Mouse (Mus musculus) G1E (cell line): Measurements from ENCODE around the gene Fscn2. TPM values are rescaled to one million over a fixed set of nuclear protein-coding genes. Genes with fewer than 3 reads are reported as not detected.

Experiments used
- ATAC-seq: 2 replicates; pipeline ENCODE4 v1.8.0; 2016; ENCODE audit warnings: mild to moderate bottlenecking; ENCODE audit not compliant: insufficient number of reproducible peaks, poor library complexity, low FRiP score, severe bottlenecking; ENCODE audit errors: extremely low read depth
- DNase-seq: peaks from one replicate; pipeline ENCODE4 v3.0.0; 2012; ENCODE audit warnings: low spot score
- H3K27me3 ChIP-seq: 2 replicates; pipeline ENCODE4 v1.6.1; 2012; ENCODE audit warnings: mild to moderate bottlenecking, low read length, inconsistent platforms; ENCODE audit not compliant: insufficient read depth
- H3K36me3 ChIP-seq: replicated peaks from 2 replicates; pipeline ENCODE3; 2012; ENCODE audit warnings: mild to moderate bottlenecking, inconsistent platforms
- H3K4me1 ChIP-seq: 2 replicates; pipeline ENCODE4 v1.6.1; 2012; ENCODE audit warnings: low read depth, low read length, inconsistent platforms, mixed read lengths; ENCODE audit not compliant: insufficient read depth
- H3K4me3 ChIP-seq: 2 replicates; pipeline ENCODE4 v1.5.1; 2012; ENCODE audit warnings: low read depth, mild to moderate bottlenecking, inconsistent platforms, low read length, moderate library complexity, mixed read lengths
- H3K9me3 ChIP-seq: replicated peaks from 2 replicates; pipeline ENCODE4 v1.6.1; 2012; ENCODE audit warnings: inconsistent platforms
- CTCF ChIP-seq: IDR thresholded peaks from 2 replicates; pipeline ENCODE4 v1.5.1; 2012; ENCODE audit warnings: low read depth, low read length, inconsistent platforms, mixed read lengths
- GATA1 ChIP-seq: IDR thresholded peaks from 2 replicates; pipeline ENCODE4 v1.6.1; 2012; ENCODE audit warnings: borderline replicate concordance, low read length, inconsistent platforms, mixed read lengths
- GATA2 ChIP-seq: IDR thresholded peaks from 2 replicates; pipeline ENCODE4 v1.6.1; 2012; ENCODE audit warnings: low read depth, low read length, inconsistent platforms, borderline replicate concordance
- POLR2AphosphoS5 ChIP-seq: IDR thresholded peaks from 2 replicates; pipeline ENCODE4 v1.6.1; 2012; ENCODE audit warnings: low read depth, low read length, inconsistent platforms; ENCODE audit not compliant: insufficient replicate concordance
- TAL1 ChIP-seq: conservative IDR thresholded peaks from 2 replicates; pipeline ENCODE4 v1.6.1; 2012; ENCODE audit warnings: low read depth, low read length, inconsistent platforms, mixed read lengths
- polyA plus RNA-seq: library from polyadenylated mRNA; stranded (reverse); fragments of >175 nt; gene quantifications from 2 replicates; pipeline ENCODE4 v1.2.3, GENCODE M21; 2012
- total RNA-seq, 2 experiments: library from RNA; stranded (forward) in 1 of 2; stranded (reverse) in 1 of 2; fragments of 200-1000 nt in 1 of 2; fragments of >200 nt in 1 of 2; fragmentation: Nextera tagmentation in 1 of 2; gene quantifications; 2 replicates each; pipeline ENCODE4 v1.2.3; 2014 to 2017

Gene Fscn2
- total and polyA plus RNA-seq, 3 experiments, result 0.11 TPM; not detected in 2

- peaks cover 42% of the 10 kb centered on the region for H3K4me1 ChIP-seq
- TF ChIP-seq GATA2 (no peak), GATA1 (no peak), POLR2AphosphoS5 (no peak), CTCF (no peak), TAL1 (no peak)
- no peak overlapping the region for H3K4me3 ChIP-seq
- H3K27me3 ChIP-seq, result no peaks in the 10 kb centered on the region
- ATAC-seq, result no peak
- no peaks in the 10 kb centered on the region for H3K9me3 ChIP-seq
- H3K36me3 ChIP-seq, result peaks cover 89% of the 10 kb centered on the region
- DNase-seq, result no peak
Observed at GRCm38 (mm10) chr11:120373820-120374586, 12.7 kb downstream of the Fscn2 start.

- H3K4me1 ChIP-seq, result peaks cover 44% of the 10 kb centered on the region
Observed at GRCm38 (mm10) chr11:120375324-120375723, 14.0 kb downstream of the Fscn2 start.

GRCm38 (mm10) chr11:120376302-120377160, 15.2 kb downstream of the Fscn2 start:
- TF ChIP-seq CTCF (no peak), GATA2 (no peak), POLR2AphosphoS5 (no peak), TAL1 (no peak), GATA1 (no peak)
- Histone ChIP-seq H3K4me1 (peaks cover 49% of the 10 kb centered on the region), H3K36me3 (peaks cover 89% of the 10 kb centered on the region), H3K4me3 (no peak overlapping the region; the same call in 1 of the 2 replicates), H3K27me3 (no peaks in the 10 kb centered on the region), H3K9me3 (no peaks in the 10 kb centered on the region)
- ATAC-seq, result no peak
- no peak for DNase-seq

More at GRCm38 (mm10) chr11:120375324-120375723, 14.0 kb downstream of the Fscn2 start:
- DNase-seq, result no peak
- Histone ChIP-seq H3K27me3 (no peaks in the 10 kb centered on the region), H3K9me3 (no peaks in the 10 kb centered on the region), H3K36me3 (peaks cover 89% of the 10 kb centered on the region), H3K4me3 (no peak overlapping the region)
- TF ChIP-seq GATA2 (no peak), GATA1 (no peak), TAL1 (no peak), CTCF (no peak), POLR2AphosphoS5 (no peak)
- no peak for ATAC-seq

- Histone ChIP-seq H3K36me3 (peaks cover 89% of the 10 kb centered on the region), H3K9me3 (no peaks in the 10 kb centered on the region), H3K4me3 (peak overlapping the region; percentile 86), H3K27me3 (no peaks in the 10 kb centered on the region; the same call in 1 of the 2 replicates), H3K4me1 (peaks cover 57% of the 10 kb centered on the region)
- TF ChIP-seq CTCF, result no peak
- TF ChIP-seq GATA1, result no peak
- no peak for TF ChIP-seq TAL1
- DNase-seq (no peak), ATAC-seq (no peak)
Observed at GRCm38 (mm10) chr11:120377337-120377736, 16.0 kb downstream of the Fscn2 start.

- H3K9me3 ChIP-seq, result no peaks in the 10 kb centered on the region
- TF ChIP-seq CTCF (no peak), TAL1 (no peak), GATA1 (no peak), POLR2AphosphoS5 (no peak; the same call in 1 of the 2 replicates), GATA2 (no peak)
- peak overlapping the region; percentile 86 for H3K4me3 ChIP-seq
- H3K4me1 ChIP-seq, result peaks cover 65% of the 10 kb centered on the region
- peak; percentile 38 for DNase-seq
- peaks cover 89% of the 10 kb centered on the region for H3K36me3 ChIP-seq
- ATAC-seq, result no peak
- no peaks in the 10 kb centered on the region; the same call in 1 of the 2 replicates for H3K27me3 ChIP-seq
Observed at GRCm38 (mm10) chr11:120378031-120378610, 16.8 kb downstream of the Fscn2 start.
